Mouse (Mus musculus) liver, embryonic 14.5 days (tissue): ENCODE measurements around the gene Prm1. TPM values are rescaled to one million over a fixed set of nuclear protein-coding genes. Genes with fewer than 3 reads are reported as not detected.
"Not testable (repeated sequence)": the region's sequence is repeated elsewhere in the genome, so short reads cannot be mapped to it uniquely, and the experiment has no call there.

ENCODE experiments used
- ATAC-seq: fragments of 200-750 bp; cut with Nextera tagmentation; 2 replicates; pipeline ENCODE4 v1.8.0; 2017; ENCODE audit warnings: moderate number of reproducible peaks, mild to moderate bottlenecking, moderate library complexity; ENCODE audit not compliant: insufficient read depth
- DNase-seq, 3 experiments: peaks; one replicate each; pipeline ENCODE4 v3.0.0-alpha.2; 2012 to 2013; ENCODE audit warnings: low read depth in 3 of 3, low spot score in 3 of 3
- H3K27ac ChIP-seq: fragments of 300-500 bp; sonication (generic); 2 replicates; pipeline ENCODE4 v1.5.1; 2014; ENCODE audit warnings: moderate library complexity, mild to moderate bottlenecking, control low read depth, inconsistent platforms
- H3K27me3 ChIP-seq: fragments of 300-500 bp; sonication (generic); 2 replicates; pipeline ENCODE4 v1.6.1; 2014; ENCODE audit warnings: mild to moderate bottlenecking, low read length, moderate library complexity; ENCODE audit not compliant: control insufficient read depth, insufficient read depth
- H3K36me3 ChIP-seq: fragments of 300-500 bp; sonication (generic); replicated peaks from 2 replicates; pipeline ENCODE4 v1.6.1; 2014; ENCODE audit warnings: low read depth; ENCODE audit not compliant: control insufficient read depth, insufficient read depth
- H3K4me1 ChIP-seq, 2 experiments: fragments of 200-500 bp in 1 of 2; fragments of 300-500 bp in 1 of 2; sonication (generic) in 1 of 2; replicated peaks; 2 replicates each; pipeline ENCODE4 v1.6.1; 2012 to 2014; ENCODE audit warnings: antibody characterized with exemption in 1 of 2, inconsistent platforms in 1 of 2, low read length in 1 of 2; ENCODE audit not compliant: control insufficient read depth in 2 of 2, insufficient read depth in 2 of 2
- H3K4me2 ChIP-seq: fragments of 300-500 bp; sonication (generic); 2 replicates; pipeline ENCODE4 v1.6.1; 2014; ENCODE audit warnings: low read depth, mild to moderate bottlenecking, control low read depth, moderate library complexity
- H3K4me3 ChIP-seq, 2 experiments: fragments of 200-500 bp in 1 of 2; fragments of 300-500 bp in 1 of 2; sonication (generic) in 1 of 2; 2 replicates each; pipeline ENCODE4 v1.5.1; 2012 to 2014; ENCODE audit warnings: low read depth in 2 of 2, low read length in 2 of 2, mild to moderate bottlenecking in 2 of 2, control low read depth in 1 of 2, inconsistent platforms in 1 of 2, moderate library complexity in 1 of 2; ENCODE audit not compliant: insufficient read depth in 1 of 2
- H3K9ac ChIP-seq: fragments of 300-500 bp; sonication (generic); replicated peaks from 2 replicates; pipeline ENCODE4 v1.6.1; 2014; ENCODE audit warnings: mild to moderate bottlenecking, control low read depth, moderate library complexity
- H3K9me3 ChIP-seq: fragments of 300-500 bp; sonication (generic); 2 replicates; pipeline ENCODE4 v1.6.1; 2016; ENCODE audit warnings: low read length, mixed read lengths; ENCODE audit not compliant: control insufficient read depth
- CTCF ChIP-seq: IDR thresholded peaks from 2 replicates; pipeline ENCODE4 v1.5.1; 2016; ENCODE audit warnings: antibody characterized with exemption, low read depth, control low read depth
- EP300 ChIP-seq: IDR thresholded peaks from 2 replicates; pipeline ENCODE4 v1.6.1; 2016; ENCODE audit warnings: antibody characterized with exemption, low read depth
- WGBS: fragments of 180-500 bp; shearing (Covaris S2); extraction: QIAGEN DNeasy Blood & Tissue Kit; methylation state at CpG from one replicate; pipeline ENCODE4 v1.1.7; 2014; ENCODE audit not compliant: insufficient replicate concordance; 5-methylcytosine and 5-hydroxymethylcytosine counted together
- polyA plus RNA-seq, 2 experiments: library from polyadenylated mRNA; depleted of rRNA in 1 of 2; stranded (reverse) in 1 of 2; unstranded in 1 of 2; fragments of >200 nt; fragmentation: Nextera tagmentation in 1 of 2; extraction: Ambion mirVana in 1 of 2; gene quantifications; 2 replicates each; pipeline versions ENCODE4 v1.2.1 to v1.2.3; 2012 to 2014

The Prm1 gene
- polyA plus RNA-seq, 2 experiments: not detected

DNA sequence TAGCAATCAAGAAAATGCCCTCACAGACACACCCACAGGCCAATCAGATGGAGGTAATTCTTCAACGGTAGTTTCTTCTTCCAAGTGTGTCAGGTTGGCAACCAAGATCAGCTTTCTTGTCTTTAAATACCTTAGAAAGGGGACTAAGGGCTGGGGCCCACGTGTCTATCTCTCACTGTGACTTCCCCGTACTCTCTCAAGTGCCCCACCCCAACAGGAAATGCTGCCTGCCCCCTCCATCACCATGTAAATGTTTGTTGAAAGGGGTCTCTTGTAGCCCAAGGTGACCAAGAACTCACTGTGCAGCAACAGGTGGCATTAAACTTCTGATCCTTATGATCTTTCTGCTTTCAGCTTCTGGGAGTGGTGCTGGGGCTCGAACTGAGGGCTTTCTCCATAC is 8.1 kb upstream of the Prm1 start:
- no peak overlapping the region for H3K9ac ChIP-seq
- ATAC-seq: no peak
- WGBS: 43% methylated on average over 4 of the region's 4 CpGs
- H3K4me2 ChIP-seq: no peak overlapping the region
- H3K4me3 ChIP-seq: no peak overlapping the region
- TF ChIP-seq EP300: no peak
- TF ChIP-seq CTCF: no peak
- no peak overlapping the region for H3K27ac ChIP-seq
- no peaks in the 10 kb centered on the region for H3K9me3 ChIP-seq
- H3K27me3 ChIP-seq: no peaks in the 10 kb centered on the region
- DNase-seq: no peak
- peaks cover 0 to 7% of the 10 kb centered on the region in 2 experiments; a peak in 2 of 4 replicates for H3K4me1 ChIP-seq
- H3K36me3 ChIP-seq: no peaks in the 10 kb centered on the region

DNA sequence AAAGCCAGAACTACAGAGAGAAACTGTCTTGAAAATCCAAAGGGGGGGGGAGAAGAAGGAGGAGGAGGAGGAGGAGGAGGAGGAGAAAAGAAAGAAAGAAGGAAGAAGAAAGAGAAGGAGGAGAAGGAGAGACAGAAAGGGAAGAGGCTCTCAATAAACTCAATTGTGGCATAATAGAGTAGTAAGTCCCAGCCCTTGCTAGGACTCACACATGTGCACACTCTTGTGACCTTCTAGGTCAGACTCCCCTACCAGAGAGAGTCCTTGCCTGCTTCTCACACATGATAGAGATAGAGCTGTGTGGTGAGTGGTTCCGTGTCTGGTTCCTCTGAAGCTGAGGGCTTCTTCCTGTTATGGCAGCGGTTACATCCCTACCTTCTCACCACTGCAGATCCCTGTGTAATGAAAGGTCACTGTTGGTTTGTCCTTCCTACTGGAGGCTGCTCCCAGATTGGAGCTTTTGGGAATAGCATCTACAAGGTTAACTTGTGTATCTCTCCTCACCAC is 7.3 kb upstream of the Prm1 start, which contains the start of gene Gm11172:
Gene Gm11172 (plus strand): TSS at position 51 of the 507 bp plus-strand sequence.
- DNase-seq: no peak
- ATAC-seq: no peak

DNA sequence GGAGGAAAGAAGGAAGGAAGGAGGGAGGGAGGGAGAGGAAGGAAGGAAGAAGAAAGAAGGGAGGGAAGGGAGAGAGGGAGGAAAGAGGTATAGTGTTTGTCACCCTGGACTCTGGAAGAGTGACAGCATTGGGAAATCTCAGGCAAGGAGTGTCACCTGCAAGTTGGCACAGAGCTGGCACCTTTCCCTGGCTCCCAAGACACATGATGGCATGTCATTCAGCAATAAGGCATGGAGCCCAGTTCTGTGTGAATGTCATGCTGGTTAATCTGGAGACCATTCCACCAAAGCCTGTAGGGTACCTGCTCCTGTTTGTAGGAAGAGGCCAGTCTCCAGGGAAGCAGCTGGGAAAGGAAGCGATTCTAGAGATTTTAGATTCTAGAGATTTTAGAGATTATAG is 4.7 kb upstream of the Prm1 start:
- H3K4me2 ChIP-seq: no peak overlapping the region
- no peaks in the 10 kb centered on the region for H3K9me3 ChIP-seq
- TF ChIP-seq CTCF (no peak), EP300 (no peak)
- DNase-seq (no peak), ATAC-seq (no peak)
- H3K9ac ChIP-seq: no peak overlapping the region
- no peaks in the 10 kb centered on the region for H3K36me3 ChIP-seq
- no peak overlapping the region for H3K27ac ChIP-seq
- no peak overlapping the region for H3K4me3 ChIP-seq
- no peaks in the 10 kb centered on the region for H3K27me3 ChIP-seq
- WGBS: 54% methylated on average over 1 of the region's 1 CpGs
- peaks cover 0 to 7% of the 10 kb centered on the region in 2 experiments; a peak in 2 of 4 replicates for H3K4me1 ChIP-seq

More for the DNA sequence above, 7.3 kb upstream of the Prm1 start, which contains the start of gene Gm11172:
- peaks cover 0 to 7% of the 10 kb centered on the region in 2 experiments; a peak in 2 of 4 replicates for H3K4me1 ChIP-seq
- no peaks in the 10 kb centered on the region for H3K36me3 ChIP-seq
- H3K27me3 ChIP-seq: no peaks in the 10 kb centered on the region
- no peak within 1 kb of the TSS for H3K4me2 ChIP-seq
- TF ChIP-seq EP300 (no peak), CTCF (no peak)
- no peaks in the 10 kb centered on the region for H3K9me3 ChIP-seq
- 35% methylated on average over 2 of the region's 2 CpGs for WGBS
- no peak within 1 kb of the TSS for H3K27ac ChIP-seq
- no peak within 1 kb of the TSS for H3K4me3 ChIP-seq
- H3K9ac ChIP-seq: no peak within 1 kb of the TSS

DNA sequence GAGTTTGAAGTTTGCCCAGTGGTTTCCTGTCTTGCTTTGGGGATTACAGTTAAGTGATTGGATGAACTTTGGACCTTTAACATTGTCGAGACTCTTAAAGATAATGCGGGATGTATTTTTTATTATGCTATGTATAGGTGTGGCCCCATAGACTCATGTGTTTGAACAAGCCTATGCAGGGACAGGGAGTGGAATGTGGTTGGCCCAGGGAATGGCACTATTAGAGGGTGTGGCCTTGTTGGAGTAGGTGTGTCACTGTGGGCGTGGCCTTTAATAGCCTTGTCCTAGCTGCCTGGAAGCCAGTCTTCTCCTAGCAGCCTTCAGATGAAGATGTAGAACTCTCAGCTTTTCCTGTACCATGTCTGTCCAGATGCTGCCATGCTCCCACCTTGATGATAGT is 3.2 kb downstream of the Prm1 start:
- H3K9me3 ChIP-seq, H3K9ac ChIP-seq, H3K27me3 ChIP-seq, DNase-seq, H3K4me3 ChIP-seq, H3K27ac ChIP-seq, ATAC-seq, H3K4me1 ChIP-seq, H3K36me3 ChIP-seq, H3K4me2 ChIP-seq: not testable (repeated sequence)
- 60% methylated on average over 3 of the region's 3 CpGs for WGBS

DNA sequence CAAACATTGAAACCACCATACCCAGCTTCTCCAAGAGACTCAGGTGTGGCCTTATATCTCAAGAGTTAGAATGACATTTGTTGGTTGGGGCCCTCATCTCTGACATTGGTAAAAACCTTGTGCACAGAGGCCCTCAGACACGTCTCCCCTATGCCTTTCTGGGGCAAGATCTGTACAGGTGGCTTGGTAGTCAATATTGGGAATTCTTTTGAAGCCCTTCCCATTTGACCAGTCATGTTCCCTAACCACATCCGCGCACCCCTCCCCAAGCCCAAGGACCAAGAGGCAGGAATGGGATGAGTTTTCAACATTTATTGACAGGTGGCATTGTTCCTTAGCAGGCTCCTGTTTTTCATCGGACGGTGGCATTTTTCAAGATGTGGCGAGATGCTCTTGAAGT is 9.6 kb downstream of the Prm1 start, which contains the start of gene Prm2:
Gene Prm2 (minus strand): TSS at position 101 of the 400 bp plus-strand sequence.
- Histone ChIP-seq H3K9me3 (no peaks in the 10 kb centered on the region), H3K9ac (no peak within 1 kb of the TSS), H3K4me1 (no peaks in the 10 kb centered on the region), H3K4me3 (no peak within 1 kb of the TSS), H3K4me2 (no peak within 1 kb of the TSS), H3K27ac (no peak within 1 kb of the TSS), H3K36me3 (no peaks in the 10 kb centered on the region), H3K27me3 (peaks cover 12% of the 10 kb centered on the region)
- TF ChIP-seq EP300: no peak
- no peak for TF ChIP-seq CTCF
- DNase-seq: no peak
- WGBS: 59% methylated on average over 6 of the region's 6 CpGs
- no peak for ATAC-seq
